Mouse (Mus musculus) heart, postnatal 0 days (tissue): ENCODE data around the gene Crybg3. TPM values are rescaled to one million over a fixed set of nuclear protein-coding genes. Genes with fewer than 3 reads are reported as not detected.

Experiments
- ATAC-seq: fragments of 200-750 bp; cut with Nextera tagmentation; 2 replicates; pipeline ENCODE4 v1.8.0; 2017; ENCODE audit warnings: low read depth, moderate number of reproducible peaks, moderate library complexity; ENCODE audit not compliant: insufficient read depth
- DNase-seq: peaks from one replicate; pipeline ENCODE4 v3.0.0-alpha.2; 2016; ENCODE audit warnings: low spot score
- H3K27ac ChIP-seq: fragments of 300-500 bp; sonication (generic); 2 replicates; pipeline ENCODE4 v1.5.1; 2014; ENCODE audit warnings: low read depth, mild to moderate bottlenecking
- H3K27me3 ChIP-seq: fragments of 300-500 bp; sonication (generic); 2 replicates; pipeline ENCODE4 v1.6.1; 2014; ENCODE audit warnings: low read length, mixed read lengths; ENCODE audit not compliant: control insufficient read depth, insufficient read depth
- H3K36me3 ChIP-seq: fragments of 300-500 bp; sonication (generic); replicated peaks from 2 replicates; pipeline ENCODE4 v1.6.1; 2014; ENCODE audit warnings: low read length, mixed read lengths; ENCODE audit not compliant: control insufficient read depth, insufficient read depth
- H3K4me1 ChIP-seq: fragments of 300-500 bp; sonication (generic); 2 replicates; pipeline ENCODE4 v1.6.1; 2014; ENCODE audit warnings: antibody characterized with exemption; ENCODE audit not compliant: control insufficient read depth, insufficient read depth
- H3K4me2 ChIP-seq: fragments of 300-500 bp; sonication (generic); 2 replicates; pipeline ENCODE4 v1.6.1; 2014; ENCODE audit warnings: low read depth, mild to moderate bottlenecking, low read length, moderate library complexity
- H3K4me3 ChIP-seq: fragments of 300-500 bp; sonication (generic); 2 replicates; pipeline ENCODE4 v1.5.1; 2014; ENCODE audit warnings: low read depth, low read length
- H3K9ac ChIP-seq: fragments of 300-500 bp; sonication (generic); replicated peaks from 2 replicates; pipeline ENCODE4 v1.6.1; 2014; ENCODE audit warnings: low read depth, low read length, mixed read lengths
- H3K9me3 ChIP-seq: fragments of 300-500 bp; sonication (generic); replicated peaks from 2 replicates; pipeline ENCODE4 v1.6.1; 2016; ENCODE audit warnings: low read length; ENCODE audit not compliant: control insufficient read depth
- CTCF ChIP-seq: IDR thresholded peaks from 2 replicates; pipeline ENCODE4 v1.5.1; 2016; ENCODE audit warnings: antibody characterized with exemption, control low read depth, low read depth
- EP300 ChIP-seq: IDR thresholded peaks from 2 replicates; pipeline ENCODE4 v1.6.1; 2016; ENCODE audit warnings: antibody characterized with exemption, low read depth
- WGBS: fragments of 180-500 bp; shearing (Covaris S2); extraction: QIAGEN DNeasy Blood & Tissue Kit; methylation state at CpG from one replicate; pipeline ENCODE4 v1.1.7; 2014; 5-methylcytosine and 5-hydroxymethylcytosine counted together
- polyA plus RNA-seq: library from polyadenylated mRNA; unstranded; fragments of >200 nt; fragmentation: Nextera tagmentation; extraction: Ambion mirVana; gene quantifications from 2 replicates; pipeline ENCODE4 v1.2.1, GENCODE M21; 2015
- total RNA-seq: library from RNA; depleted of rRNA; stranded (reverse); fragments of >200 nt; gene quantifications from 2 replicates; pipeline ENCODE4 v1.2.3, GENCODE M21; 2014; ENCODE audit warnings: low replicate concordance

Gene Crybg3
- total and polyA plus RNA-seq, 2 experiments from 2014 or later = 8.9 to 26.9 TPM

DNA sequence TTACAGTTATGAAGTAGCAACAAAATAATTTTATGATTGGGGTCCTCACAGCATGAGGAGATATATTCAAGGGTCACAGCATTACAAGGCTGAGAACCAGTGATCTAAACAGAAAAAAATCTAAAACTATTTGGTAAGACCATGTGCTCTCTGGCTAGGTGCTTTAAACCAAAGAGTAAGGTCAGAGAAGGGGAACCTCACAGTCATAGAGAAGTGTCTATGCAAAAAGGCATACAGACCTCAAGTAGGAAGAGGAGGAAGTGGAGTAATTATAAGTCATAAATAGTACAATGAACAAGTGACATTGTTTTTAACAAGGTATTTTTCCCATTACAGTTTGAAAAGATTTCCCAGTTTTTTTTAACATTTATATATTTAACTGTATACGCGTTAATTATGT is 20.8 kb upstream of the Crybg3 start:
- 93% methylated on average over 2 of the region's 2 CpGs for WGBS
- Histone ChIP-seq H3K4me2 (no peak overlapping the region), H3K27ac (no peak overlapping the region), H3K4me1 (no peaks in the 10 kb centered on the region), H3K27me3 (no peaks in the 10 kb centered on the region), H3K9ac (no peak overlapping the region), H3K36me3 (no peaks in the 10 kb centered on the region), H3K4me3 (no peak overlapping the region), H3K9me3 (no peaks in the 10 kb centered on the region)
- no peak for TF ChIP-seq CTCF
- no peak for TF ChIP-seq EP300
- no peak for ATAC-seq
- DNase-seq = no peak

DNA sequence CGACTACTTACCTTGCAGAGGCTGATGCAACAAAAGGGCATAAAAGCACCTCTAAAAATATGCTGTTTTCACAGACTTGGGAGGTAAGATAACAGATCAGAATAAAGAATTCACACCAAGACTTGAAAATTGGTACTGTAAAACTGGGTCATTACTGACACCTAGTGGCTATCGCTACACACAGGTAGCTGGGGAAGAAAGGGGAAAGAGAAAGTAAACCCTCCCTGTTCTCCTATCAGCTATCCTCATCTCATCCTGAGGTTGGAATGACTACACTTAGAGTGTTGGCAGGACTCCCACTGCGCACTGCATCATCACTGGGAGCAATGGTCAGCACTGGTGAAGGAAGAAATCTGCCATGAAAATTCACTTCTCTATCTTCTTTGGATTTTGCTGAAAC is 16.4 kb upstream of the Crybg3 start:
- H3K9ac ChIP-seq = no peak overlapping the region
- no peaks in the 10 kb centered on the region for H3K4me1 ChIP-seq
- H3K27ac ChIP-seq = no peak overlapping the region
- H3K36me3 ChIP-seq = no peaks in the 10 kb centered on the region
- no peak for TF ChIP-seq EP300
- TF ChIP-seq CTCF = peak; percentile 77
- DNase-seq (peak; percentile 55), ATAC-seq (no peak)
- H3K9me3 ChIP-seq = no peaks in the 10 kb centered on the region
- no peak overlapping the region for H3K4me2 ChIP-seq
- 13% methylated on average over 3 of the region's 3 CpGs for WGBS
- no peak overlapping the region for H3K4me3 ChIP-seq
- no peaks in the 10 kb centered on the region for H3K27me3 ChIP-seq

DNA sequence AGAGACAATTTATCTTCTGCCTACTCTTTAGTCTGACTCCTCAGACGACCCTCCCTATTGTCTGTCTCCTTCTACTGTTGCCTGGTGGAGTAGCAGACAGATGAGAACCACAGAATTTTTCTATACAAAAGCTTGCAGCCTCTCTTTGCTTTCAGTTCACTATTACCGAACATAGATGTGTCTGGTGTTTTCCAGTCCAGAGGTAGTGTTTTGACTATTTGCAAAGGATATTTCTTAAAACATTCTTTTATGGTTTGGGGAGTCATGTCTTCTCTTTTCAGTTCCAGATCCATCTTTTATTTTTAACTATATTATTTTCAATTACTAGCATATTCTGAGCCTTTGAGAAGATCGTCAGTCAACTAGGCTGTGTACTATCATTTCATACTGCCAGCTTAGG is 14.9 kb upstream of the Crybg3 start:
- 74% methylated on average over 3 of the region's 3 CpGs for WGBS
- TF ChIP-seq CTCF (no peak), EP300 (no peak)
- no peak overlapping the region for H3K4me2 ChIP-seq
- H3K36me3 ChIP-seq = no peaks in the 10 kb centered on the region
- DNase-seq (no peak), ATAC-seq (no peak)
- no peak overlapping the region for H3K27ac ChIP-seq
- no peak overlapping the region for H3K9ac ChIP-seq
- no peaks in the 10 kb centered on the region for H3K9me3 ChIP-seq
- no peaks in the 10 kb centered on the region for H3K4me1 ChIP-seq
- no peak overlapping the region for H3K4me3 ChIP-seq
- no peaks in the 10 kb centered on the region for H3K27me3 ChIP-seq

DNA sequence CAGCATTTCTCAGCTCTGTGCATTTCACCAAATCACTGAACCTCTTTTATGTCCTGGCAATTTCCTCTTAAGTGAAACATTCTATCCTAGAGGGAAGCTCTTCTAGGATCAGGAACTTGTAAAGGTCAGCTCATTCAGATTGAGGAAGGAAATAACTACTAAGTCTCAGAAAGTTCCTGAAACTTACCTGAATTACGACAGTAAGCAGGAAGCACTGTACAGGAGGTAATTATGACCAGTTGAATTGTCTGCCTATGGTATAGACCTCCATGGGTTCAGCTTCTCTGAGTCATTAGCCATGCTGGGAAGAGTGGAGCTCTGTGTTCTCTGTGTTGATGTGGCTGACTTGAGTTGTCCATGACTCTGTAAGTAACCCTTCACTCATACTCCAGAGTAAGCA is 10.0 kb upstream of the Crybg3 start:
- no peak for ATAC-seq
- H3K27ac ChIP-seq = no peak overlapping the region
- H3K9me3 ChIP-seq = no peaks in the 10 kb centered on the region
- no peak overlapping the region for H3K4me3 ChIP-seq
- no peaks in the 10 kb centered on the region for H3K36me3 ChIP-seq
- H3K4me1 ChIP-seq = no peaks in the 10 kb centered on the region
- WGBS = 76% methylated on average over 1 of the region's 1 CpGs
- DNase-seq = no peak
- no peak overlapping the region for H3K4me2 ChIP-seq
- no peaks in the 10 kb centered on the region for H3K27me3 ChIP-seq
- H3K9ac ChIP-seq = no peak overlapping the region
- no peak for TF ChIP-seq CTCF
- no peak for TF ChIP-seq EP300

DNA sequence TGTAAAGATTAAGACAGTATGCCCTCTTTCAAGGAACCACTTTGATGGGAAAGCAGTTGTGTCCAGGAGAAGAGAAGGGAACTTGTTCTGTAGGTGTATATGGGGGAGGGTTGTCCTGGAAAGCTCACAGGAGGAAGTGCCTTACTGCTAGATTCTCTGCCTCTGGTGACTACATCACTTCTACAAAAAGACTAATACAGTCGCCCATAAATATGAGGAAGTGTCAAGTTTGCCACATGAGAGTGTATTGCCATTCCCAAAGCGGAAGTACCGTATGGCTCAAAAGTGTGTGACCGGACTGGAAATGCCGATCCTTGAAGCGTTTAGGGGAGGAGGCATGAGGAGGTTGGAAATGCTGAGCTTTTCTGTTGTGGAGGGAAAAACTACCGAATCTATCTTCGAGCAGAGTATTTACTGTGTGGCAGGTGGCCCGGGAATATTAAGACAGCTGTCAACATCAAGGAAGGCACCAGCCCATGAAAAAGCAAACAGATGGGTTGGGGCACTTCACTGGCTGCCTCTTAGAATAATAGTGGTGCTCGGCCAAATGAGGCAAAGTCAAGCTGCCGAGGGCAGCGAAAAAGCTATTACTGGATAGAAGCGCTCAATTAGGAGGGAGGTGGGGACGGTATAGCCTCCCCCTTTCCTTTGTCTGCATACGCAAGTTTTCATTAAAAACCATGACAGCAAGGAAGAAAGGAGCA is 3.5 kb upstream of the Crybg3 start:
- Histone ChIP-seq H3K27me3 (no peaks in the 10 kb centered on the region), H3K4me1 (no peaks in the 10 kb centered on the region), H3K27ac (no peak overlapping the region), H3K4me2 (no peak overlapping the region), H3K36me3 (no peaks in the 10 kb centered on the region), H3K9me3 (no peaks in the 10 kb centered on the region), H3K9ac (no peak overlapping the region), H3K4me3 (no peak overlapping the region)
- WGBS = 73% methylated on average over 15 of the region's 15 CpGs
- no peak for DNase-seq
- TF ChIP-seq CTCF (no peak), EP300 (no peak)
- ATAC-seq = no peak
